Mouse (Mus musculus): ENCODE measurements around the gene 4833427G06Rik. TPM values are rescaled to one million over a fixed set of nuclear protein-coding genes. Genes with fewer than 3 reads are reported as not detected.
"Not testable (repeated sequence)": the region's sequence is repeated elsewhere in the genome, so short reads cannot be mapped to it uniquely, and the experiment has no call there.

4833427G06Rik gene
- polyA plus RNA-seq (2014; fragmentation: Nextera tagmentation; extraction: Ambion mirVana) = not detected in 2 replicates

- H3K27me3 ChIP-seq (ENCODE audit: control insufficient read depth, insufficient read depth, low read length) = 0 out of 2 replicates have a peak, but pooled peaks cover 6% of the 10 kb centered on the region
- no peaks in the 10 kb centered on the region for H3K36me3 ChIP-seq (ENCODE audit: control insufficient read depth, insufficient read depth, low read length)
- peak within 1 kb of the TSS; percentile 18 to 26 for H3K4me3 ChIP-seq (ENCODE audit: control insufficient read depth in 1 of 2, insufficient read depth in 1 of 2, low read depth in 1 of 2, low read length in 2 of 2)
- no peaks in the 10 kb centered on the region for H3K9me3 ChIP-seq (ENCODE audit: control insufficient read depth, low read length)
- no peak within 1 kb of the TSS for H3K27ac ChIP-seq (replicated peaks in 1 of 2; ENCODE audit: control insufficient read depth in 1 of 2, insufficient read depth in 1 of 2, low read depth in 2 of 2, low read length in 2 of 2)
- WGBS = 12% methylated on average over 27 of the region's 27 CpGs
- H3K4me1 ChIP-seq (ENCODE audit: control insufficient read depth in 2 of 2, insufficient read depth in 2 of 2, low read length in 2 of 2) = peaks cover 2 to 12% of the 10 kb centered on the region in 2 experiments; a peak in 2 of 4 replicates
- ATAC-seq (ENCODE audit: insufficient number of reproducible peaks, insufficient read depth, low FRiP score, low read depth) = no peak
- peak within 1 kb of the TSS; percentile 100 for H3K4me2 ChIP-seq (ENCODE audit: low read length)
- H3K9ac ChIP-seq (ENCODE audit: low read length) = peak within 1 kb of the TSS; percentile 40; the same call in 1 of the 2 replicates
These were observed at the start of gene 4833427G06Rik for GRCm38 (mm10) chr9:51101756-51102425. 4833427G06Rik (minus strand) TSS chr9:51102078.

- Histone ChIP-seq H3K4me1 (ENCODE audit: control insufficient read depth in 2 of 2, insufficient read depth in 2 of 2, low read length in 2 of 2) (peaks cover 0 to 2% of the 10 kb centered on the region in 2 experiments; a peak in 1 of 4 replicates), H3K36me3 (ENCODE audit: control insufficient read depth, insufficient read depth, low read length) (no peaks in the 10 kb centered on the region), H3K4me2 (ENCODE audit: low read length) (no peak overlapping the region), H3K9me3 (ENCODE audit: control insufficient read depth, low read length) (no peaks in the 10 kb centered on the region), H3K27me3 (ENCODE audit: control insufficient read depth, insufficient read depth, low read length) (peaks cover 4% of the 10 kb centered on the region; the same call in 1 of the 2 replicates), H3K27ac (replicated peaks in 1 of 2; ENCODE audit: control insufficient read depth in 1 of 2, insufficient read depth in 1 of 2, low read depth in 2 of 2, low read length in 2 of 2) (no peak overlapping the region), H3K9ac (ENCODE audit: low read length) (no peak overlapping the region), H3K4me3 (ENCODE audit: control insufficient read depth in 1 of 2, insufficient read depth in 1 of 2, low read depth in 1 of 2, low read length in 2 of 2) (no peak overlapping the region)
- WGBS = 87% methylated on average over 5 of the region's 5 CpGs
- no peak for ATAC-seq (ENCODE audit: insufficient number of reproducible peaks, insufficient read depth, low FRiP score, low read depth)
These were observed 45.4 kb upstream of the 4833427G06Rik start for GRCm38 (mm10) chr9:51147294-51147693.

GRCm38 (mm10) chr9:51146496-51146895, 44.6 kb upstream of the 4833427G06Rik start:
- Histone ChIP-seq H3K36me3 (ENCODE audit: control insufficient read depth, insufficient read depth, low read length) (no peaks in the 10 kb centered on the region), H3K9ac (ENCODE audit: low read length) (no peak overlapping the region), H3K27ac (replicated peaks in 1 of 2; ENCODE audit: control insufficient read depth in 1 of 2, insufficient read depth in 1 of 2, low read depth in 2 of 2, low read length in 2 of 2) (no peak overlapping the region), H3K4me2 (ENCODE audit: low read length) (no peak overlapping the region), H3K4me3 (ENCODE audit: control insufficient read depth in 1 of 2, insufficient read depth in 1 of 2, low read depth in 1 of 2, low read length in 2 of 2) (no peak overlapping the region), H3K4me1 (ENCODE audit: control insufficient read depth in 2 of 2, insufficient read depth in 2 of 2, low read length in 2 of 2) (peaks cover 0 to 2% of the 10 kb centered on the region in 2 experiments; a peak in 1 of 4 replicates), H3K9me3 (ENCODE audit: control insufficient read depth, low read length) (no peaks in the 10 kb centered on the region), H3K27me3 (ENCODE audit: control insufficient read depth, insufficient read depth, low read length) (no peaks in the 10 kb centered on the region)
- WGBS = 54% methylated on average over 4 of the region's 4 CpGs
- ATAC-seq (ENCODE audit: insufficient number of reproducible peaks, insufficient read depth, low FRiP score, low read depth) = no peak

DNA sequence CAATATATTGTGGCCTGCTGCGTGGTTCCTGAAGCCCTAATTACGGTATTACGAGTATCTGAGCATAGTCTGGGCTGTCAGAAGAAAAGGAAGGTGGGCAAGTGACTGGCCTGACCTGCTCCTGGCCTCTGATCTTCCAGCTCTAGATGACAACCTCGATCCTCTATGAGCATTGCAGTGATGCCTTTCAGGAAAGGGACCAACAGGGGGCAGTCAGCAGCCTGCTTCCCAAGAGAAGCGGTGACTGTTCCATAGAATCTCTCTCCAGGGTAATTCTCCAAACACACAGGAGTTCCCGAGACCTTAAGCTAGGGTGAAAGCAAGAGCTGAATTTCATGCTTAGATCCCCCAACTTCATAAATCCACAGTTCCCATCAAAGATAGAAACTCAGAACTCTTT, 42.3 kb upstream of the 4833427G06Rik start:
- no peak overlapping the region for H3K4me2 ChIP-seq (ENCODE audit: low read length)
- H3K36me3 ChIP-seq (ENCODE audit: control insufficient read depth, insufficient read depth, low read length) = no peaks in the 10 kb centered on the region
- no peak for ATAC-seq (ENCODE audit: insufficient number of reproducible peaks, insufficient read depth, low FRiP score, low read depth)
- H3K4me1 ChIP-seq (ENCODE audit: control insufficient read depth in 2 of 2, insufficient read depth in 2 of 2, low read length in 2 of 2) = peaks cover 0 to 2% of the 10 kb centered on the region in 2 experiments; a peak in 1 of 4 replicates
- no peaks in the 10 kb centered on the region for H3K9me3 ChIP-seq (ENCODE audit: control insufficient read depth, low read length)
- no peak overlapping the region for H3K4me3 ChIP-seq (ENCODE audit: control insufficient read depth in 1 of 2, insufficient read depth in 1 of 2, low read depth in 1 of 2, low read length in 2 of 2)
- H3K27me3 ChIP-seq (ENCODE audit: control insufficient read depth, insufficient read depth, low read length) = no peaks in the 10 kb centered on the region
- H3K27ac ChIP-seq (replicated peaks in 1 of 2; ENCODE audit: control insufficient read depth in 1 of 2, insufficient read depth in 1 of 2, low read depth in 2 of 2, low read length in 2 of 2) = no peak overlapping the region
- no peak overlapping the region for H3K9ac ChIP-seq (ENCODE audit: low read length)
- 61% methylated on average over 6 of the region's 6 CpGs for WGBS

- no peak overlapping the region for H3K27ac ChIP-seq (replicated peaks in 1 of 2; ENCODE audit: control insufficient read depth in 1 of 2, insufficient read depth in 1 of 2, low read depth in 2 of 2, low read length in 2 of 2)
- H3K4me3 ChIP-seq (ENCODE audit: control insufficient read depth in 1 of 2, insufficient read depth in 1 of 2, low read depth in 1 of 2, low read length in 2 of 2) = no peak overlapping the region
- H3K36me3 ChIP-seq (ENCODE audit: control insufficient read depth, insufficient read depth, low read length) = no peaks in the 10 kb centered on the region
- no peaks in the 10 kb centered on the region for H3K27me3 ChIP-seq (ENCODE audit: control insufficient read depth, insufficient read depth, low read length)
- 79% methylated on average over 1 of the region's 1 CpGs for WGBS
- peaks cover 0 to 2% of the 10 kb centered on the region in 2 experiments; a peak in 1 of 4 replicates for H3K4me1 ChIP-seq (ENCODE audit: control insufficient read depth in 2 of 2, insufficient read depth in 2 of 2, low read length in 2 of 2)
- H3K9me3 ChIP-seq (ENCODE audit: control insufficient read depth, low read length) = no peaks in the 10 kb centered on the region
- no peak overlapping the region for H3K4me2 ChIP-seq (ENCODE audit: low read length)
- ATAC-seq (ENCODE audit: insufficient number of reproducible peaks, insufficient read depth, low FRiP score, low read depth) = no peak
- H3K9ac ChIP-seq (ENCODE audit: low read length) = no peak overlapping the region
These were observed 41.6 kb upstream of the 4833427G06Rik start for GRCm38 (mm10) chr9:51143437-51143836.

- Histone ChIP-seq H3K9ac (ENCODE audit: low read length) (no peak overlapping the region), H3K4me2 (ENCODE audit: low read length) (no peak overlapping the region), H3K36me3 (ENCODE audit: control insufficient read depth, insufficient read depth, low read length) (no peaks in the 10 kb centered on the region), H3K4me1 (ENCODE audit: control insufficient read depth in 2 of 2, insufficient read depth in 2 of 2, low read length in 2 of 2) (no peaks in the 10 kb centered on the region), H3K27me3 (ENCODE audit: control insufficient read depth, insufficient read depth, low read length) (no peaks in the 10 kb centered on the region), H3K9me3 (ENCODE audit: control insufficient read depth, low read length) (no peaks in the 10 kb centered on the region), H3K27ac (replicated peaks in 1 of 2; ENCODE audit: control insufficient read depth in 1 of 2, insufficient read depth in 1 of 2, low read depth in 2 of 2, low read length in 2 of 2) (no peak overlapping the region), H3K4me3 (ENCODE audit: control insufficient read depth in 1 of 2, insufficient read depth in 1 of 2, low read depth in 1 of 2, low read length in 2 of 2) (no peak overlapping the region)
- no peak for ATAC-seq (ENCODE audit: insufficient number of reproducible peaks, insufficient read depth, low FRiP score, low read depth)
- 65% methylated on average over 3 of the region's 3 CpGs for WGBS
These were observed 38.8 kb upstream of the 4833427G06Rik start for GRCm38 (mm10) chr9:51140711-51141110.

DNA sequence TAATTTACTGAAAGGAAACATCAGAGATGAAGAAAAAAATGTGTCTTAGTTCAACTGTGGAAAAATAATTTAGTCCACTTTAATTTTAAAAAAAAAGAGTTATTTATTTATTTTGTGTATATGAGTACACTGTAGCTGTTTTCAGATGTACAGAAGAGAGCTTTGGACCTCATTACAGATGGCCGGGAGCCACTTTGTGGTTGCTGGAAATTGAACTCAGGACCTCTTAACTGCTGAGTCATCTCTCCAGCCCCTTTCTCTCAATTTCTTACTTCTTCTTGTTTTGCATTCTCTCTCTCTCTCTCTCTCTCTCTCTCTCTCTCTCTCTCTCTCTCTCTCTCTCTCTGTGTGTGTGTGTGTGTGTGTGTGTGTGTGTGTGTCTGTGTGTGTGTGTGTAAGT, 37.5 kb upstream of the 4833427G06Rik start:
- WGBS = 83% methylated on average over 1 of the region's 1 CpGs
- ATAC-seq (ENCODE audit: insufficient number of reproducible peaks, insufficient read depth, low FRiP score, low read depth); H3K9ac ChIP-seq (ENCODE audit: low read length); H3K9me3 ChIP-seq (ENCODE audit: control insufficient read depth, low read length); H3K4me2 ChIP-seq (ENCODE audit: low read length); H3K4me1 ChIP-seq (ENCODE audit: control insufficient read depth in 2 of 2, insufficient read depth in 2 of 2, low read length in 2 of 2); H3K27ac ChIP-seq (replicated peaks in 1 of 2; ENCODE audit: control insufficient read depth in 1 of 2, insufficient read depth in 1 of 2, low read depth in 2 of 2, low read length in 2 of 2); H3K4me3 ChIP-seq (ENCODE audit: control insufficient read depth in 1 of 2, insufficient read depth in 1 of 2, low read depth in 1 of 2, low read length in 2 of 2); H3K36me3 ChIP-seq (ENCODE audit: control insufficient read depth, insufficient read depth, low read length); H3K27me3 ChIP-seq (ENCODE audit: control insufficient read depth, insufficient read depth, low read length): not testable (repeated sequence)

GRCm38 (mm10) chr9:51138301-51138700, 36.4 kb upstream of the 4833427G06Rik start:
- Histone ChIP-seq H3K9ac (ENCODE audit: low read length) (no peak overlapping the region), H3K36me3 (ENCODE audit: control insufficient read depth, insufficient read depth, low read length) (no peaks in the 10 kb centered on the region), H3K4me2 (ENCODE audit: low read length) (no peak overlapping the region), H3K4me1 (ENCODE audit: control insufficient read depth in 2 of 2, insufficient read depth in 2 of 2, low read length in 2 of 2) (no peaks in the 10 kb centered on the region), H3K27me3 (ENCODE audit: control insufficient read depth, insufficient read depth, low read length) (no peaks in the 10 kb centered on the region), H3K4me3 (ENCODE audit: control insufficient read depth in 1 of 2, insufficient read depth in 1 of 2, low read depth in 1 of 2, low read length in 2 of 2) (no peak overlapping the region), H3K9me3 (ENCODE audit: control insufficient read depth, low read length) (no peaks in the 10 kb centered on the region), H3K27ac (replicated peaks in 1 of 2; ENCODE audit: control insufficient read depth in 1 of 2, insufficient read depth in 1 of 2, low read depth in 2 of 2, low read length in 2 of 2) (no peak overlapping the region)
- 74% methylated on average over 1 of the region's 1 CpGs for WGBS
- ATAC-seq (ENCODE audit: insufficient number of reproducible peaks, insufficient read depth, low FRiP score, low read depth) = no peak
